Mouse (Mus musculus): ENCODE measurements around the gene Epb41l2.

Epb41l2 gene

GRCm38 (mm10) chr10:25366691-25367090 is 7.1 kb downstream of the Epb41l2 start:
- DNase-seq: no peak

DNA sequence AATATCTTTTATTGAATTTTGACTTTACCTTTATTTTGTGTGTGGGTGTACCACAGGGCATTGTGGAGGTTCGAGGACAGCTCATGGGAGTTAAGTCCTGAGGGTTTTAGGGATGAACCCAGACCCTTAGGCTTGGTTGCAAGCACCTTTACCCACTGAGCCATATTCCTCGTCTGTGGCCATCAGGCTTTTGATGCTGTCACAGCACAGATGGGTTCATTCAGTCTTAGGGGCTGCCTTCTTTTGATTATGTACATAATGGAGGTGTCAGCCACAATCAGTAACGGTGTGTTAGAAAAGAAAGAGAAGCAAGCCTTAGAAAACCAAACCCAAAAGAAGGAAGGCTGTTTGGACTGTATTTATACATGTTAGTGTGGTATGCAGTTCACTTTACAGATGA is 9.3 kb downstream of the Epb41l2 start:
- DNase-seq: no peak

- DNase-seq: no peak
Measured at GRCm38 (mm10) chr10:25369691-25370090, 10.1 kb downstream of the Epb41l2 start.

DNA sequence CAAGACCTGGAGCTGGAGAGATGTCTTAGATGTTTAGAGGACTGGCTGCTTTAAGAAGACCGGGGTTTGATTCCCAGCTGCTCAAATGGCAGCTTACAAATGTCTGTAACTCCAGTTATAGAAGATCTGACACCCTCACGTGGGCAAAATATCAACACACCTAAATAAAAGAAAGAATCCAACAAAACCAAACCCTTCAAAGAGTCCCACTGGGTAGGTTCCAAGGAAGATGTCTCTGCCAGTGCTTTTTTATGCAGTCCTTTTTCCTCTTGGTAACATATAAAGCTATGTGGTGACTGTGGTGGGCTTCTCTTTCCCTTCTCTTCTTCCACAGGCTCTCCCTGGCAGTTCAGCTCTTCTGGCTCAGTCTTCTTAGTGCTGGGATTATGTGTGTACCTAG is 11.7 kb downstream of the Epb41l2 start:
- DNase-seq: no peak

GRCm38 (mm10) chr10:25371915-25372371 is 12.3 kb downstream of the Epb41l2 start:
- DNase-seq: no peak

- DNase-seq: no peak
Measured at GRCm38 (mm10) chr10:25372510-25373148, 13.0 kb downstream of the Epb41l2 start.

DNA sequence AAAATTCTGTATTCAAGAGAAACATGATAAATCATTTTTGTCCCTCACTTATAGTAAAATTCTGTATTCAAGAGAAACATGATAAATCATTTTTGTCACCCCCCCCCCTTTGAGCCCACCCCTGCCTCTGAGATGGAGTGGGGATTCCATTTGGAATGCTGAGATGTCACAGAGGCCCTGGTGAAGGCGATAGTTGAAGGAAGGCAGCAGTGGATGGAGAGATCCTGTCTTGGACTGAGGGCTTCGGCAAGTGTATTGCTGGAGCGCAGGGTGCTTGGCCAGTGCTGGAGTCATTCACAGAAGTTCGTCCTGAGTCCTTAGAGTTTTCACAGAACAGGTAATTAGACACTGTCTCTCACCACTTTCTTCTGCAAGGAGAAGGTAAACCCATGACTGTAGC is 15.4 kb downstream of the Epb41l2 start:
- DNase-seq: no peak

DNA sequence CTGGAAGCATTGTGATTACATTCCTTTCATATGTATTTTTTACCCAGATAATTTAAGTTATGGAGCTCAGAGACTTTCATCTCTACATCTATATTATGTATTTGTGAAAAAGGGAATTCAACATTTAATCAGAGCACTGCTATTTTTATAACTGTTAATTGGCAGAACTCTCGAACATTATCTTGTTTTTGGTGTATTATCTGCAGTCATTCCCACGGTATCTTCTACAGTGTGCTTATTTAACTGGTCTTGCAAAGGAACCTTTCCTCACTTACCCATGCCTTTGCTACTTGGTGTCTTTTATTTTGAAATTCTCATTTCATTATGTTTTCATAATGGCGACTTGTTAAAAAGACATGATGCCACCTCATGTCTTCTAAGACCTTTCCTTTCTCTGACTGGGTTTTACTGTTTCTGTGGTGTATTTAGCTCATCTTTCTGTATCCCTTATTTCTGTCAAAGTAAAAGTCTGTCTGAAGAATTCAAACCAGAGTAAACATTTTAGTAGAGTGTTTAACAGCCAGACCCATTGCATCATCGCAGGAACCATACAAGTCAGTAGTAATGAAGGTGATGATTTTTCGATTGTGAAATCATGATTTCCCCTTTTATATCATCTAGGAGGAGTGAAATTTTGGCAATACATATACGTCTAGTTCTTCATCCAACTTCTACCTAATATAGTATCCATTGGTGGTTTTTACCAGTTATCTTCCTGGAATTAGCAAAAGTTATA is 21.3 kb downstream of the Epb41l2 start:
- DNase-seq: no peak

- DNase-seq: no peak
Measured at GRCm38 (mm10) chr10:25381951-25382350, 22.4 kb downstream of the Epb41l2 start.

GRCm38 (mm10) chr10:25383171-25383570 is 23.6 kb downstream of the Epb41l2 start:
- DNase-seq: no peak

DNA sequence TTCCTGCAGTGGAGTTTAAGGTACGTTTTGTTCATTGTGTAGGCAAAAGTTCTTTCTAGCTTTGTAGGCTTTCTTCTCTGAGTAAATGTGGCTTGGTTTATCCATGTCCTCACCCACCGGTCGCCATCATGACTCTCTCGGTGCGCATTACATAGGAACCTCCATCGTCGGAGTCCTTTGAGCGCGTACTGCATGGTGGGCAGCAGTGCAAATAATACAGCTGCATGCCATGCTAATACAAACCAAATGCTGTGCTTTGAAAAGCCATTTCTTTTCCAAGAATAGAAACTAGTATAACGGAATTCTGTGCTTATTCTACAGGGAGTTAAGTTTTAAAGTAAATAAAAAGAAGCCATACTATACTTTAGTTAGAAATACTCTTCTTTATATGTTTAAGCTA is 24.8 kb downstream of the Epb41l2 start:
- no peak for DNase-seq

DNA sequence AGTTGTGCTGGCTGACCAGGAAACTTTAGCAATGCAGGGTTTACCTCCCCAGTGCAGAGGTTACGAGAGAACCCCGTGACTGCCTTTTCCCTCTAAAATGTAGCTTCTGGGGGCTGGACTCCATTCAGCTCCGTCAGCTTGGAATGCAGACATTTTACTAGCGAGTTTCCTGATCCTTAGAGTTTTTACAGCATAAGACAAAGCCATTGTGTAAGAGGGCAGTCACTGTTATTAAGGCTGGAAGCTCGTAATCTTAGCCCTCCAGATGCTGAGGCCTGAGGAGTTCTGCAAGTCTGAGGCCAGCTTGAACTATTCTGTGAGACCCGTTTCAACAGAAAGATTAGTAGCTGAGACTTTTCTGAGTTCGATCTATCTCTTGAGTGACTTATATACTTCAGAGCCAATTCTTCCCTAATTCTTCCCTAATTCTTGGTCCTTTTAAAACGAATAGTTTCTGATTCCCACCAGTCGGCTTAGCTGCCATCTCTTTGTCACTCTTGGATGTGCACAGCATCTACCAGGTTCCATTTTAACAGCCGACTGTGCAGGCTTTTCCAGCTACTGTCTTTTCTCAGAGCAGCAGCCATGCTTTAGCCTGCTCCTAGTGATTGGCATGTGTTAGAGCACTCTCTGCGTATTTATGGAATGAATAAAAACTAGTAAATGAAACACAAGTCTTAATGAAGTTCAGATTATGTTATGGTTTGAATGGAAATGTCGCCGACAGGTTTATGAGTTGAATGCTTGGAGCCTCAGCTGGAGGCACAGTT is 26.4 kb downstream of the Epb41l2 start:
- no peak for DNase-seq

- DNase-seq: peak; percentile 26
Measured at GRCm38 (mm10) chr10:25386868-25387267, 27.3 kb downstream of the Epb41l2 start.

DNA sequence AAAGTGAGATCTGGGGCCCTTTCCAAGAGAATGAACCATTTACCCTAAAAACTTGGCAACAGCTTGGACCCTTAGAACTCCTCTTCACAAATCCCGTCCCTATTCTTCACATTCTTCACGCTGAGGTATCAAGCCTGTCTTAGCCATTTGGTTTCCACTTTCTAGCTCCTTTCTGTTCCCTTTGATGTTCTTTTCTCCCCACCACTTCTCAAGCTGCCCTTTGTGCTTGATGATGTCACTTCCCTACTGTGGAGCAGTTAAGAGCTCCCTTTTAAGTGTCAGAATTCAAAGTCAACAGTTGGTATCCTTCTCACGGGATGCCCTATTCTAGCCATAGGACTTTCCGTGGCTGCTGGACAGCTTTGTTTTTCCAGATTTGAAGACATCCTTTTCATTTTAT is 27.7 kb downstream of the Epb41l2 start:
- DNase-seq: no peak

DNA sequence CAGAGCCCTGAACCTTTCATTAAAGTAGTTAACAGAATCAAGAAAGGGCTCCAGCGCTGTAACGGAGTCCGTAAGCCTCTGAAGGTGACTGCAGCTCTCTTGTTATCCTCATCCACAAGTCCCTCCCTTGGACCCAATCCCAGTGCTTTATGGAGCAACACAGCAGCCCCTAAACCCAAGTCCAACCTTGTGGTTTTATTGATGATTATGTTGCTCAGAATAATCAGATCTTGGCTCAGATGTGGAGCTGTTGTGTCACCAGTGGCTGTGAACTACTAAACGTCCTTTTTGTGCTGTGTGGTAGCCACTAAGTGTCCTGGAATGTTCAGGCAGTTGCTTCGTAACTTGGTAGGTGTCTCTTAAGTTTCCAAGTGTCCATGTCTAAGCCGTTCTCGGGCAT is 33.2 kb downstream of the Epb41l2 start:
- no peak for DNase-seq

- DNase-seq: no peak
Measured at GRCm38 (mm10) chr10:25393721-25394120, 34.1 kb downstream of the Epb41l2 start.

- peak; percentile 30 for DNase-seq
Measured at GRCm38 (mm10) chr10:25395236-25395886, 35.8 kb downstream of the Epb41l2 start.

DNA sequence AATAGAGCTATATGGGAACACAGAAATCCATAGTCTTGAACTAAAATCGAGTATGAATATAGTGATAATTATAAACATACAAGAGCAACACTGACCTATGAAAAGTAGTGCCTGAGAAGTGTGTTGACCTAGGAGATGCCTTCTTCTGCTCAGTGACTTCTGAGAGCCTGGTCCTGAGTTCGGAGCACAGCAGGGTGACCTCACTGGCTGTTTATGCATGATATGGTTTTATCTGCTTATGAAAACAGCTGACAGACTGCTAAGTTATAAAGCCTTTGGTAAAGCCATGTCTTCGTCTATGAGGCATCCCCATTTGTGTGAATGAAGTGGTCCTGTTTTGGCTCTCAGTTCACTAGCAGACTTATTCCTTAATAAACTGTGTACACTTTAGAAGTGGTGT is 37.3 kb downstream of the Epb41l2 start:
- DNase-seq: no peak

DNA sequence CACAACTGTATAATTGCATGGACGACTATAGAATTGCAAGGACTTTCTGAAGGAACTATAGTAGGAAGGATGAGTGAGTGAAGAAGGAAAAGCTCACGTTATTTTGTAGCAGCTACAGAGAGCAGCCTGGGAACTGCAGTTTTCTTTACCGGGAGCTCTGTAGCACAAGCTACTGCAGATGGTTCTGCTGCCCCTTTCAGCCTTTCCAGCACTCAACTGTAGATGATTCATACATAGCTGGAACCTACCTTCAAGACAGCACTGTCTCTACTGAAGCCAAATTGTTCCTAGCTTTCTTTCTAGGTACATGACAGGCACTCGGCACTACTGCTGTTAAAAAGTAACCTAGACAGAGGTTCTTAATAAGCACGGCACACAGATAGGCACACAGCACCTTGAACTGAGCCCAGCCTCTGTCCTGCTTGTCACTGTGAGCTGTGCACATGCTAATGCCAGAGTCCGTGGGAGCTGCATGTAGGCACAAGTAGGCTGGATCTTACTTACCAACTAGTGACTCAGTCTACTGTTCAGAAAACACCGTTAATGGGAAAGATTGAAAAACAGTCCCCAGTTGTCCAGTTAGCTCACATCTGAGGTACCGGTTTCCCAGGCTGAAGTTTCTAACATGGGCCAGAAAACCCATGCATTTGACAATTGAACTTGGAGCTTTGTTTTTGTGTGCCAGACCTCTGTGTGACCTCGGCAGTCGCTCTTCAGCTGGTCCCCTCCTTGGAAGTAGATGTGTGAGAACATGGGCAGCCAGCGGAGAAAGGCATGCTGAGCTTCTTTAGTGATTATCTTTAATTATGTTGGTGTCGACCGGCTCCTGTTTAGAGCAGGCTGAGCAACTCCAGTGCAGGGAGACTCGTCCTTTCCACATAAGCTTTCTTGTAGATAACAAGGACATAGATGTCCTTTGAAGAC is 38.4 kb downstream of the Epb41l2 start:
- peak; percentile 24 for DNase-seq

DNA sequence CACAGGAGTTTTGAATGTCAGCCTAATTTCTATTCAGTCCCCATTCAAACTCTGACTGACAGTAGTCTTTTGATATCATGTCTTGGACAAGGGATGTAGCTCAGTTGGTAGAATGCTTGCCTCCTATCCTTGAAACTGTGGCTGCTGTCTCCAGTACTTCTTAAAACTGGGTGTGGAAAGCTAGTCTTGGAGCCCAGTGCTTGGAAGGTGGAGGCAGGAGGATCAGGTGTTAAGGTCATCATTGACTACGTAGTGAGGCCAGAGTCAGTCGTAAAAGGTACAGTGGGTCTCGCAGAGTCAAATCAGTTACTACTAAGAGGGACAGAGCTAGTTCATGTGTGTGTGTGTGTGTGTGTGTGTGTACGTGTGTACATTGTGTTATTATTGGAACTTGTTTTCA is 39.4 kb downstream of the Epb41l2 start:
- DNase-seq: no peak

GRCm38 (mm10) chr10:25400076-25400475 is 40.5 kb downstream of the Epb41l2 start:
- DNase-seq: no peak

- DNase-seq: no peak
Measured at GRCm38 (mm10) chr10:25400646-25401045, 41.0 kb downstream of the Epb41l2 start.
